ENCODE assay signal across 19 mouse cellular contexts in the genomic region with DNA sequence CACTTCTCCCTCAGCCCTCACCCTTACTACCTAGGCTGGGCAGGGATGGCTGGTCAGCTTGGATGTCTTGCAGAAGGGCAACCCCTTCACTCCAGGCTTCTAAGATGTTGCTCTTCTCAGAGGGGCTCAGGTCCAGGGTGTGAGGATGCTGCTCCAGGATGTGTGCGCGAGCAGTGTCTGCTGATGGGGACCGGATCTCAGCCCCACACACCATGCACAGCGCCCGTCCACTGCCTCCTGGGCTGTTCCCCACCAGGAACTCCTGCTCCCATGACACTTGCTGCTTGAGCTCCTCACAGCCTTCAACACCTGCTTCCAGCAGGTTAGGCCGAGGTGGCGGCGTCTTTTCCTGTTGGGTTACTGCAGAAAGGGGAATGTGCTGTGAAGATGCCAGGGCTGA. TPM values are rescaled to one million over a fixed set of nuclear protein-coding genes. Genes with fewer than 3 reads are reported as not detected.
DNase-seq lines count a peak whose midpoint lies in the region; ATAC-seq and TF ChIP-seq lines count a peak whose summit lies in the region.
"Had no signal": no experiment of that assay in that cellular context is flagged by ENCODE, and none has a peak within 500 bp of the region (broad histone marks: within the 10 kb centered on the region; RNA-seq: fewer than 3 reads in every experiment).

No protein-coding gene starts in this region.

- 93% methylated on average over 8 of the region's 8 CpGs for WGBS in kidney, embryonic 16.5 days
- 95% methylated on average over 8 of the region's 8 CpGs for WGBS in intestine, postnatal 0 days

- DNase-seq in heart, adult 11 months, result peak; percentile 91
- DNase-seq in heart, postnatal 36 days, result no peak
- DNase-seq in kidney, adult 18-20 months, result no peak
- peak; percentile 12 for DNase-seq in right cerebral cortex, postnatal 25 days
- DNase-seq in right cerebral cortex, postnatal 4 days, result no peak
- DNase-seq: adrenal gland, adult 2 months; adrenal gland, postnatal 25 days; cerebellum, adult 2 months; cerebellum, postnatal 10 days; forebrain, postnatal 0 days; gastrocnemius, postnatal 14 days had no signal

- no peak overlapping the region for H3K4me2 ChIP-seq in kidney, embryonic 16.5 days (replicated peaks; ENCODE audit: low read depth, low read length)
- H3K4me2 ChIP-seq in intestine, postnatal 0 days (replicated peaks; ENCODE audit: low read depth), result no peak overlapping the region
- H3K4me2 ChIP-seq: embryonic facial prominence, embryonic 12.5 days; forebrain, embryonic 13.5 days; heart, embryonic 13.5 days had no signal

- H3K27me3 ChIP-seq in kidney, embryonic 16.5 days (ENCODE audit: insufficient read depth, low read length), result no peaks in the 10 kb centered on the region
- no peaks in the 10 kb centered on the region for H3K27me3 ChIP-seq in intestine, postnatal 0 days (replicated peaks; ENCODE audit: control insufficient read depth, insufficient read depth, low read length)
- H3K27me3 ChIP-seq: embryonic facial prominence, embryonic 12.5 days; forebrain, embryonic 13.5 days; heart, embryonic 13.5 days; Patski had no signal

- 0 out of 2 replicates have a peak, but pooled peaks have one; percentile 27 for ATAC-seq in kidney, embryonic 16.5 days (ENCODE audit: low FRiP score, low TSS enrichment)
- ATAC-seq in activated CD4-positive, CD25-positive, alpha-beta regulatory T cell, adult 4 months, result no peak
- ATAC-seq in intestine, postnatal 0 days, result no peak
- ATAC-seq: forebrain, embryonic 13.5 days; forebrain, postnatal 0 days; hindbrain, postnatal 0 days; Patski had no signal

- H3K9me3 ChIP-seq in kidney, embryonic 16.5 days (ENCODE audit: low read length), result no peaks in the 10 kb centered on the region
- H3K9me3 ChIP-seq in intestine, postnatal 0 days (ENCODE audit: control insufficient read depth), result no peaks in the 10 kb centered on the region
- H3K9me3 ChIP-seq: embryonic facial prominence, embryonic 12.5 days; forebrain, embryonic 13.5 days; heart, embryonic 13.5 days had no signal

- no peak overlapping the region for H3K9ac ChIP-seq in kidney, embryonic 16.5 days (replicated peaks; ENCODE audit: low read length)
- H3K9ac ChIP-seq in intestine, postnatal 0 days (ENCODE audit: low read depth, low read length), result no peak overlapping the region
- H3K9ac ChIP-seq: embryonic facial prominence, embryonic 12.5 days; forebrain, embryonic 13.5 days; forebrain, postnatal 0 days; heart, embryonic 13.5 days had no signal

- H3K36me3 ChIP-seq in kidney, embryonic 16.5 days (ENCODE audit: insufficient read depth, low read length), result peaks cover 60% of the 10 kb centered on the region
- peaks cover 50% of the 10 kb centered on the region for H3K36me3 ChIP-seq in intestine, postnatal 0 days (ENCODE audit: control insufficient read depth, insufficient read depth)

- H3K27ac ChIP-seq in kidney, embryonic 16.5 days (ENCODE audit: low read length), result no peak overlapping the region
- H3K27ac ChIP-seq in intestine, postnatal 0 days (ENCODE audit: low read depth, low read length), result no peak overlapping the region
- H3K27ac ChIP-seq: embryonic facial prominence, embryonic 12.5 days; forebrain, embryonic 13.5 days; heart, embryonic 13.5 days; hindbrain, postnatal 0 days had no signal

- H3K4me3 ChIP-seq in kidney, embryonic 16.5 days (ENCODE audit: low read length), result no peak overlapping the region
- no peak overlapping the region for H3K4me3 ChIP-seq in intestine, postnatal 0 days (ENCODE audit: low read depth, low read length)
- H3K4me3 ChIP-seq: embryonic facial prominence, embryonic 12.5 days; forebrain, embryonic 13.5 days; heart, embryonic 13.5 days had no signal

- intact Hi-C loops in heart, postnatal 36 days (cut with DNase I), result no loop called here

- TF ChIP-seq CTCF in intestine, postnatal 0 days (IDR thresholded peaks at IDR 0.05; ENCODE audit: low read depth), result no peak

- no peaks in the 10 kb centered on the region for H3K4me1 ChIP-seq in kidney, embryonic 16.5 days (ENCODE audit: insufficient read depth, low read length)
- no peaks in the 10 kb centered on the region for H3K4me1 ChIP-seq in intestine, postnatal 0 days (replicated peaks; ENCODE audit: control insufficient read depth, insufficient read depth, low read length)
- H3K4me1 ChIP-seq: embryonic facial prominence, embryonic 12.5 days had no signal

RNA-seq across cellular contexts. Expression of a gene that starts 8.3 kb away (rescaled TPM):
- total RNA-seq in heart, postnatal 36 days (2021), result 10 to 100 TPM; 13.1 to 13.4 TPM
- 33.2 and 35.7 TPM in 2 replicates for polyA plus RNA-seq in kidney, embryonic 16.5 days (2015; fragmentation: Nextera tagmentation; extraction: Ambion mirVana)
- polyA plus RNA-seq in activated CD4-positive, CD25-positive, alpha-beta regulatory T cell, adult 4 months (2017; shearing (Covaris generic)), result 1 to 10 TPM; 1.5 to 5.3 TPM
- 11.3 and 12.2 TPM in 2 replicates for polyA plus RNA-seq in intestine, postnatal 0 days (2015; fragmentation: Nextera tagmentation; extraction: Ambion mirVana)

RNA-seq across cellular contexts. Expression of a gene that starts 32.8 kb away (rescaled TPM):
- 10 to 100 TPM; 42.8 to 51.2 TPM for total RNA-seq in heart, postnatal 36 days (2021)
- polyA plus RNA-seq in kidney, embryonic 16.5 days (2015; fragmentation: Nextera tagmentation; extraction: Ambion mirVana), result 40.6 and 44.9 TPM in 2 replicates
- polyA plus RNA-seq in activated CD4-positive, CD25-positive, alpha-beta regulatory T cell, adult 4 months (2017; shearing (Covaris generic)), result 10 to 100 TPM; 53.4 to 69.8 TPM
- 39.6 and 46.4 TPM in 2 replicates for polyA plus RNA-seq in intestine, postnatal 0 days (2015; fragmentation: Nextera tagmentation; extraction: Ambion mirVana)

RNA-seq across cellular contexts. Expression of a gene that starts 42.9 kb away (rescaled TPM):
- 10 to 100 TPM; 15.3 to 17.7 TPM for total RNA-seq in heart, postnatal 36 days (2021)
- 4.8 and 5.4 TPM in 2 replicates for polyA plus RNA-seq in kidney, embryonic 16.5 days (2015; fragmentation: Nextera tagmentation; extraction: Ambion mirVana)
- under 1 TPM in 1 of 2 experiments, not detected in 1; 0.12 TPM for polyA plus RNA-seq in activated CD4-positive, CD25-positive, alpha-beta regulatory T cell, adult 4 months (2017; shearing (Covaris generic))
- polyA plus RNA-seq in intestine, postnatal 0 days (2015; fragmentation: Nextera tagmentation; extraction: Ambion mirVana), result 2.7 and 2.9 TPM in 2 replicates

Comparison
In these comparisons a context has a peak if more than half of its experiments do, and no peak if none do; other contexts are left out.
1. DNase-seq: peak in heart, adult 11 months (single experiment) and right cerebral cortex, postnatal 25 days (single experiment); none in heart, postnatal 36 days (0 of 2), kidney, adult 18-20 months (single experiment) and right cerebral cortex, postnatal 4 days (single experiment).